9 mouse cellular contexts compared by ENCODE assay signal in genomic region chr4:141458236-141458635, GRCm38 (mm10). TPM values are rescaled to one million over a fixed set of nuclear protein-coding genes. Genes with fewer than 3 reads are reported as not detected.
A peak's percentile ranks its signal among the peaks of the same experiment; 100 is the strongest.
DNase-seq lines count a peak whose midpoint lies in the region; ATAC-seq lines count a peak whose summit lies in the region.
"Had no signal": no experiment of that assay in that cellular context is flagged by ENCODE, and none has a peak within 500 bp of the region (broad histone marks: within the 10 kb centered on the region; RNA-seq: fewer than 3 reads in every experiment).

No protein-coding gene starts in this region.

- intact Hi-C loops in heart, postnatal 25 days (cut with DNase I), result no loop called here

- WGBS in heart, embryonic 15.5 days, result 23% methylated on average over 7 of the region's 7 CpGs

- H3K9ac ChIP-seq in heart, embryonic 15.5 days, result 0 out of 2 replicates have a peak overlapping the region, but pooled peaks have one; percentile 27
- H3K9ac ChIP-seq: liver, embryonic 15.5 days had no signal

- peak; percentile 97 for DNase-seq in heart, adult 11 months
- no peak for DNase-seq in heart, postnatal 25 days (ENCODE audit: low spot score)
- DNase-seq in embryo, embryonic 11 days, result peak; percentile 53
- peak; percentile 34 for DNase-seq in mesoderm, embryonic 11.5 days (ENCODE audit: low read depth, low spot score)
- no peak for DNase-seq in cerebellum, postnatal 4 days (ENCODE audit: low spot score in 2 of 2)

- H3K27ac ChIP-seq in heart, embryonic 15.5 days, result peak overlapping the region; percentile 35; the same call in 1 of the 2 replicates
- H3K27ac ChIP-seq: liver, embryonic 15.5 days had no signal

- ATAC-seq in heart, embryonic 15.5 days (replicated peaks; ENCODE audit: insufficient number of reproducible peaks, insufficient read depth, low FRiP score, low read depth), result peak; percentile 66
- no peak for ATAC-seq in erythroblast, adult 5-6 weeks (replicated peaks; ENCODE audit: low FRiP score, poor library complexity, severe bottlenecking)
- no peak for ATAC-seq in activated CD4-positive, CD25-positive, alpha-beta regulatory T cell, adult 4 months

- H3K4me1 ChIP-seq in heart, embryonic 15.5 days (replicated peaks), result peaks cover 22% of the 10 kb centered on the region

- no peak overlapping the region for H3K4me2 ChIP-seq in heart, embryonic 15.5 days
- H3K4me2 ChIP-seq: liver, embryonic 15.5 days had no signal

- H3K9me3 ChIP-seq in heart, embryonic 15.5 days (replicated peaks), result no peaks in the 10 kb centered on the region
- H3K9me3 ChIP-seq: liver, embryonic 15.5 days had no signal

- no peaks in the 10 kb centered on the region for H3K27me3 ChIP-seq in heart, embryonic 15.5 days
- H3K27me3 ChIP-seq: liver, embryonic 15.5 days had no signal

- H3K36me3 ChIP-seq in heart, embryonic 15.5 days, result peaks cover 16% of the 10 kb centered on the region; the same call in 1 of the 2 replicates

- H3K4me3 ChIP-seq in heart, embryonic 15.5 days, result no peak overlapping the region
- H3K4me3 ChIP-seq: liver, embryonic 15.5 days had no signal

RNA-seq across cellular contexts. Expression of gene Zbtb17, which starts 13.8 kb away (rescaled TPM):
- 10 to 100 TPM; 22.7 to 23.5 TPM for total RNA-seq in heart, postnatal 25 days (2021)
- polyA plus RNA-seq in heart, embryonic 15.5 days (2015; fragmentation: Nextera tagmentation; extraction: Ambion mirVana), result 17.9 and 22.5 TPM in 2 replicates
- 6.3 TPM in 1 of 2 replicates, not detected in the other for total RNA-seq in erythroblast, adult 5-6 weeks (2015; ENCODE audit: low replicate concordance)
- 2.6 and 4.3 TPM in 2 replicates for total RNA-seq in erythroblast, adult 5-6 weeks (2017; ENCODE audit: low replicate concordance)
- 10 to 100 TPM; 13.6 to 16.3 TPM for polyA plus RNA-seq in activated CD4-positive, CD25-positive, alpha-beta regulatory T cell, adult 4 months (2017; shearing (Covaris generic))

RNA-seq across cellular contexts. Expression of gene Srarp, which starts 22.3 kb away (rescaled TPM):
- total RNA-seq in heart, postnatal 25 days (2021), result 1 to 10 TPM in 1 of 2 experiments, under 1 TPM in 1; 0.50 to 1.5 TPM
- polyA plus RNA-seq in heart, embryonic 15.5 days (2015; fragmentation: Nextera tagmentation; extraction: Ambion mirVana), result not detected in 2 replicates
- total RNA-seq in erythroblast, adult 5-6 weeks (2015; ENCODE audit: low replicate concordance), result not detected in 2 replicates
- total RNA-seq in erythroblast, adult 5-6 weeks (2017; ENCODE audit: low replicate concordance), result 0.70 TPM in 1 of 2 replicates, not detected in the other
- polyA plus RNA-seq in activated CD4-positive, CD25-positive, alpha-beta regulatory T cell, adult 4 months (2017; shearing (Covaris generic)), result not detected
- polyA plus RNA-seq: liver, embryonic 15.5 days had no signal

RNA-seq across cellular contexts. Expression of gene Hspb7, which starts 37.7 kb away (rescaled TPM):
- 1,000 to 10,000 TPM; 1,043 to 1,140 TPM for total RNA-seq in heart, postnatal 25 days (2021)
- polyA plus RNA-seq in heart, embryonic 15.5 days (2015; fragmentation: Nextera tagmentation; extraction: Ambion mirVana), result 220 and 234 TPM in 2 replicates
- not detected in 2 replicates for total RNA-seq in erythroblast, adult 5-6 weeks (2015; ENCODE audit: low replicate concordance)
- not detected in 2 replicates for total RNA-seq in erythroblast, adult 5-6 weeks (2017; ENCODE audit: low replicate concordance)
- polyA plus RNA-seq in activated CD4-positive, CD25-positive, alpha-beta regulatory T cell, adult 4 months (2017; shearing (Covaris generic)), result not detected

RNA-seq across cellular contexts. Expression of gene Clcnkb, which starts 42.4 kb away (rescaled TPM):
- 1 to 10 TPM in 1 of 2 experiments, under 1 TPM in 1; 0.60 to 1.5 TPM for total RNA-seq in heart, postnatal 25 days (2021)
- polyA plus RNA-seq in heart, embryonic 15.5 days (2015; fragmentation: Nextera tagmentation; extraction: Ambion mirVana), result 0.39 and 0.60 TPM in 2 replicates
- not detected in 2 replicates for total RNA-seq in erythroblast, adult 5-6 weeks (2015; ENCODE audit: low replicate concordance)
- not detected in 2 replicates for total RNA-seq in erythroblast, adult 5-6 weeks (2017; ENCODE audit: low replicate concordance)
- not detected for polyA plus RNA-seq in activated CD4-positive, CD25-positive, alpha-beta regulatory T cell, adult 4 months (2017; shearing (Covaris generic))
- polyA plus RNA-seq: liver, embryonic 15.5 days had no signal

RNA-seq across cellular contexts. Expression of gene Clcnka, which starts 59.7 kb away (rescaled TPM):
- total RNA-seq in heart, postnatal 25 days (2021), result not detected
- 0.05 and 0.06 TPM in 2 replicates for polyA plus RNA-seq in heart, embryonic 15.5 days (2015; fragmentation: Nextera tagmentation; extraction: Ambion mirVana)
- total RNA-seq in erythroblast, adult 5-6 weeks (2015; ENCODE audit: low replicate concordance), result not detected in 2 replicates
- total RNA-seq in erythroblast, adult 5-6 weeks (2017; ENCODE audit: low replicate concordance), result not detected in 2 replicates
- polyA plus RNA-seq in activated CD4-positive, CD25-positive, alpha-beta regulatory T cell, adult 4 months (2017; shearing (Covaris generic)), result not detected
- polyA plus RNA-seq: liver, embryonic 15.5 days had no signal

Comparison
In these comparisons a context has a peak if more than half of its experiments do, and no peak if none do; other contexts are left out.
1. DNase-seq: peak in heart, adult 11 months (single experiment), embryo, embryonic 11 days (single experiment) and mesoderm, embryonic 11.5 days (single experiment); none in heart, postnatal 25 days (single experiment) and cerebellum, postnatal 4 days (0 of 2).
2. RNA of gene Hspb7, which starts 37.7 kb away (total RNA-seq): 1,043 to 1,140 TPM in heart, postnatal 25 days; not detected in erythroblast, adult 5-6 weeks; every median in the first group is over 1,000 times any median in the second.